Comparison of ENCODE assay signal across 9 mouse cellular contexts in genomic region chr5:29737471-29737870, GRCm38 (mm10). TPM values are rescaled to one million over a fixed set of nuclear protein-coding genes. Genes with fewer than 3 reads are reported as not detected.
A peak's percentile ranks its signal among the peaks of the same experiment; 100 is the strongest.
DNase-seq lines count a peak whose midpoint lies in the region; ATAC-seq and TF ChIP-seq lines count a peak whose summit lies in the region.
"Had no signal": no experiment of that assay in that cellular context is flagged by ENCODE, and none has a peak within 500 bp of the region (broad histone marks: within the 10 kb centered on the region; RNA-seq: fewer than 3 reads in every experiment).

No protein-coding gene starts in this region.

- peaks cover 22% of the 10 kb centered on the region for H3K4me1 ChIP-seq in lung, embryonic 15.5 days
- peaks cover 17% of the 10 kb centered on the region for H3K4me1 ChIP-seq in lung, adult 2 months (ENCODE audit: control insufficient read depth, insufficient read depth, low read length)
- H3K4me1 ChIP-seq in embryonic facial prominence, embryonic 14.5 days (ENCODE audit: control insufficient read depth, insufficient read depth, low read length): peaks cover 19% of the 10 kb centered on the region
- H3K4me1 ChIP-seq in intestine, embryonic 16.5 days (ENCODE audit: control insufficient read depth, insufficient read depth, low read length): peaks cover 13% of the 10 kb centered on the region
- H3K4me1 ChIP-seq in neural tube, embryonic 14.5 days (ENCODE audit: control insufficient read depth, insufficient read depth, low read length): peaks cover 16% of the 10 kb centered on the region; the same call in 1 of the 2 replicates

- no peaks in the 10 kb centered on the region for H3K27me3 ChIP-seq in lung, embryonic 15.5 days
- no peaks in the 10 kb centered on the region for H3K27me3 ChIP-seq in embryonic facial prominence, embryonic 14.5 days (replicated peaks; ENCODE audit: control insufficient read depth, insufficient read depth, low read length)
- H3K27me3 ChIP-seq in intestine, embryonic 16.5 days (replicated peaks; ENCODE audit: control insufficient read depth, insufficient read depth, low read length): no peaks in the 10 kb centered on the region
- H3K27me3 ChIP-seq in neural tube, embryonic 14.5 days (ENCODE audit: control insufficient read depth, insufficient read depth, low read length): no peaks in the 10 kb centered on the region

- H3K36me3 ChIP-seq in lung, embryonic 15.5 days: 0 out of 2 replicates have a peak, but pooled peaks cover 5% of the 10 kb centered on the region
- peaks cover 4% of the 10 kb centered on the region; the same call in 1 of the 2 replicates for H3K36me3 ChIP-seq in embryonic facial prominence, embryonic 14.5 days (ENCODE audit: control insufficient read depth, insufficient read depth, low read length)
- H3K36me3 ChIP-seq in intestine, embryonic 16.5 days (ENCODE audit: control insufficient read depth, insufficient read depth, low read length): no peaks in the 10 kb centered on the region
- H3K36me3 ChIP-seq in neural tube, embryonic 14.5 days (ENCODE audit: control insufficient read depth, insufficient read depth, low read length): no peaks in the 10 kb centered on the region

- peak overlapping the region; percentile 90; the same call in 1 of the 2 replicates for H3K9ac ChIP-seq in lung, embryonic 15.5 days
- no peak overlapping the region for H3K9ac ChIP-seq in embryonic facial prominence, embryonic 14.5 days (ENCODE audit: low read depth, low read length)
- no peak overlapping the region for H3K9ac ChIP-seq in intestine, embryonic 16.5 days (ENCODE audit: low read depth, low read length)
- H3K9ac ChIP-seq in neural tube, embryonic 14.5 days (replicated peaks; ENCODE audit: low read depth, low read length): no peak overlapping the region

- ATAC-seq in lung, embryonic 15.5 days (ENCODE audit: borderline replicate concordance, extremely low read depth, low FRiP score, low TSS enrichment): no peak
- no peak for ATAC-seq in embryonic facial prominence, embryonic 14.5 days (ENCODE audit: low read depth)
- ATAC-seq in intestine, embryonic 16.5 days: no peak
- no peak for ATAC-seq in neural tube, embryonic 14.5 days (ENCODE audit: low read depth)

- peak overlapping the region; percentile 67; the same call in 1 of the 2 replicates for H3K4me3 ChIP-seq in lung, embryonic 15.5 days
- H3K4me3 ChIP-seq in lung, adult 2 months (replicated peaks; ENCODE audit: extremely low read depth, low read depth, low read length): no peak overlapping the region
- H3K4me3 ChIP-seq in embryonic facial prominence, embryonic 14.5 days (ENCODE audit: low read depth, low read length): no peak overlapping the region
- H3K4me3 ChIP-seq in intestine, embryonic 16.5 days (ENCODE audit: low read length): peak overlapping the region; percentile 95; the same call in 1 of the 2 replicates
- no peak overlapping the region for H3K4me3 ChIP-seq in neural tube, embryonic 14.5 days (ENCODE audit: low read depth, low read length)

- DNase-seq in lung, adult 2 months: no peak
- DNase-seq in embryonic facial prominence, embryonic 14.5 days (ENCODE audit: low spot score): no peak
- no peak for DNase-seq in gastrocnemius, postnatal 25 days
- DNase-seq in lung, postnatal 4 days: no peak
- no peak for DNase-seq in cerebellum, postnatal 25 days

- peak overlapping the region; percentile 66 for H3K4me2 ChIP-seq in lung, embryonic 15.5 days
- peak overlapping the region; percentile 64 for H3K4me2 ChIP-seq in embryonic facial prominence, embryonic 14.5 days (ENCODE audit: low read depth, low read length)
- H3K4me2 ChIP-seq in intestine, embryonic 16.5 days (ENCODE audit: low read depth, low read length): peak overlapping the region; percentile 62; the same call in 1 of the 2 replicates
- H3K4me2 ChIP-seq in neural tube, embryonic 14.5 days (ENCODE audit: low read depth, low read length): peak overlapping the region; percentile 92; the same call in 1 of the 2 replicates

- no peak for TF ChIP-seq CTCF in lung, adult 2 months (IDR thresholded peaks at IDR 0.05; ENCODE audit: insufficient read depth, low read length)

- TF ChIP-seq POLR2A in lung, adult 2 months (IDR thresholded peaks at IDR 0.05; ENCODE audit: borderline replicate concordance, extremely low read depth, low read depth, low read length): no peak

- no peaks in the 10 kb centered on the region for H3K9me3 ChIP-seq in lung, embryonic 15.5 days
- no peaks in the 10 kb centered on the region for H3K9me3 ChIP-seq in embryonic facial prominence, embryonic 14.5 days (ENCODE audit: control insufficient read depth, low read length)
- no peaks in the 10 kb centered on the region for H3K9me3 ChIP-seq in intestine, embryonic 16.5 days (ENCODE audit: control insufficient read depth, low read length)
- no peaks in the 10 kb centered on the region for H3K9me3 ChIP-seq in neural tube, embryonic 14.5 days (ENCODE audit: control insufficient read depth, low read length)

- no peak overlapping the region for H3K27ac ChIP-seq in lung, embryonic 15.5 days
- no peak overlapping the region for H3K27ac ChIP-seq in embryonic facial prominence, embryonic 14.5 days (replicated peaks; ENCODE audit: low read depth, low read length)
- no peak overlapping the region for H3K27ac ChIP-seq in intestine, embryonic 16.5 days (ENCODE audit: low read length)
- H3K27ac ChIP-seq in neural tube, embryonic 14.5 days (ENCODE audit: low read depth, low read length): no peak overlapping the region

- WGBS in lung, embryonic 15.5 days: 91% methylated on average over 5 of the region's 5 CpGs
- 84% methylated on average over 5 of the region's 5 CpGs for WGBS in lung, adult 2 months
- 85% methylated on average over 5 of the region's 5 CpGs for WGBS in embryonic facial prominence, embryonic 14.5 days
- 95% methylated on average over 5 of the region's 5 CpGs for WGBS in intestine, embryonic 16.5 days
- WGBS in neural tube, embryonic 14.5 days: 88% methylated on average over 5 of the region's 5 CpGs

RNA-seq across cellular contexts. Expression of gene Gm5129, which starts 1.7 kb away (rescaled TPM):
- not detected in 2 replicates for polyA plus RNA-seq in lung, embryonic 15.5 days (2015; fragmentation: Nextera tagmentation; extraction: Ambion mirVana)
- not detected in 2 replicates for polyA plus RNA-seq in lung, adult 2 months (2012; rRNA removed)
- 0.81 TPM in 1 of 2 replicates, not detected in the other for polyA plus RNA-seq in embryonic facial prominence, embryonic 14.5 days (2014; fragmentation: Nextera tagmentation; extraction: Ambion mirVana)
- polyA plus RNA-seq in intestine, embryonic 16.5 days (2015; fragmentation: Nextera tagmentation; extraction: Ambion mirVana): not detected in 2 replicates
- not detected in 2 replicates for polyA plus RNA-seq in neural tube, embryonic 14.5 days (2014; fragmentation: Nextera tagmentation; extraction: Ambion mirVana)
- not detected for total RNA-seq in gastrocnemius, postnatal 25 days (2021)
- total RNA-seq: granulocyte monocyte progenitor cell, adult 5-6 weeks had no signal

RNA-seq across cellular contexts. Expression of gene Dnajb6, which starts 2.0 kb away (rescaled TPM):
- polyA plus RNA-seq in lung, embryonic 15.5 days (2015; fragmentation: Nextera tagmentation; extraction: Ambion mirVana): 139 and 141 TPM in 2 replicates
- polyA plus RNA-seq in lung, adult 2 months (2012; rRNA removed): 29.4 and 58.0 TPM in 2 replicates
- polyA plus RNA-seq in embryonic facial prominence, embryonic 14.5 days (2014; fragmentation: Nextera tagmentation; extraction: Ambion mirVana): 131 and 133 TPM in 2 replicates
- polyA plus RNA-seq in intestine, embryonic 16.5 days (2015; fragmentation: Nextera tagmentation; extraction: Ambion mirVana): 103 and 109 TPM in 2 replicates
- polyA plus RNA-seq in neural tube, embryonic 14.5 days (2014; fragmentation: Nextera tagmentation; extraction: Ambion mirVana): 309 and 311 TPM in 2 replicates
- 10 to 100 TPM; 61.5 to 70.9 TPM for total RNA-seq in gastrocnemius, postnatal 25 days (2021)

Comparison
In these comparisons a context has a peak if more than half of its experiments do, and no peak if none do; other contexts are left out.
1. H3K4me3 ChIP-seq: peak in lung, embryonic 15.5 days (single experiment) and intestine, embryonic 16.5 days (single experiment); none in lung, adult 2 months (single experiment), embryonic facial prominence, embryonic 14.5 days (single experiment) and neural tube, embryonic 14.5 days (single experiment).
2. Peak in every context shown above with its lines, with median percentiles within 50 percentile points of each other: H3K4me2 ChIP-seq.